9 mouse cellular contexts compared by ENCODE assay signal in the genomic region with DNA sequence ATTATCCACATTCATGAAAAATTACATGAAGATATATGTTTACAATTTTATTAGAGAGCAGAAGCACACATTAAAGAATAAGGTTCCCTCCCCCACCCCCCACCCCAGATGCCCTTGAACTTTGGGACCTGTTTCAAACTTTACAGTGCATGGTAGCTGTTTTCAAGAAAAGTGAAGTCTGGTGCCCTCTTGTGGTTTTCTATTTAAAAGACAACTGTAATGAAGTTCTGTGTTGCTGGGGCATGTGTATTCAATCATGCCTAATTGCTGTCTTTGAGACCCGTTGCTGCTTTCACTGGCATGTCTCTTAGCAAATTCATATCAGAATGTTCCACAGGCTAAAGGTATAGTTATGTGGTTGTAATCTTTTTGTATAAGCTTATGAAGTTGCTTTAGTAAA. TPM values are rescaled to one million over a fixed set of nuclear protein-coding genes. Genes with fewer than 3 reads are reported as not detected.
A peak's percentile ranks its signal among the peaks of the same experiment; 100 is the strongest.
DNase-seq lines count a peak whose midpoint lies in the region; ATAC-seq and TF ChIP-seq lines count a peak whose summit lies in the region.
"Had no signal": no experiment of that assay in that cellular context is flagged by ENCODE, and none has a peak within 500 bp of the region (broad histone marks: within the 10 kb centered on the region; RNA-seq: fewer than 3 reads in every experiment).

No protein-coding gene starts in this region.

- H3K4me2 ChIP-seq in heart, embryonic 11.5 days: no peak overlapping the region
- no peak overlapping the region for H3K4me2 ChIP-seq in kidney, embryonic 16.5 days (replicated peaks; ENCODE audit: low read depth, low read length)
- H3K4me2 ChIP-seq: stomach, embryonic 15.5 days had no signal

- H3K36me3 ChIP-seq in heart, embryonic 11.5 days (ENCODE audit: control insufficient read depth, insufficient read depth, low read length): no peaks in the 10 kb centered on the region
- H3K36me3 ChIP-seq in spleen, adult 2 months (ENCODE audit: control insufficient read depth, insufficient read depth, low read length): no peaks in the 10 kb centered on the region
- no peaks in the 10 kb centered on the region for H3K36me3 ChIP-seq in kidney, embryonic 16.5 days (ENCODE audit: insufficient read depth, low read length)
- H3K36me3 ChIP-seq: stomach, embryonic 15.5 days had no signal

- no peak for TF ChIP-seq POLR2A in spleen, adult 2 months (IDR thresholded peaks at IDR 0.05; ENCODE audit: low read depth, low read length)
- no peak for TF ChIP-seq POLR2A in cortical plate, adult 2 months (IDR thresholded peaks at IDR 0.05; ENCODE audit: extremely low read depth, insufficient read depth, low read length)

- 8% methylated on average over 1 of the region's 1 CpGs for WGBS in heart, embryonic 11.5 days (ENCODE audit: insufficient replicate concordance)
- WGBS in spleen, adult 2 months: 0% methylated on average over 1 of the region's 1 CpGs
- WGBS in kidney, embryonic 16.5 days: 0% methylated on average over 1 of the region's 1 CpGs

- H3K4me1 ChIP-seq in heart, embryonic 11.5 days (ENCODE audit: control insufficient read depth, insufficient read depth, low read length): no peaks in the 10 kb centered on the region
- H3K4me1 ChIP-seq in spleen, adult 2 months (ENCODE audit: control insufficient read depth, insufficient read depth, insufficient read length): no peaks in the 10 kb centered on the region
- H3K4me1 ChIP-seq in cortical plate, adult 2 months (ENCODE audit: control insufficient read depth, insufficient read depth, low read length): no peaks in the 10 kb centered on the region
- H3K4me1 ChIP-seq in kidney, embryonic 16.5 days (ENCODE audit: insufficient read depth, low read length): no peaks in the 10 kb centered on the region
- H3K4me1 ChIP-seq: stomach, embryonic 15.5 days had no signal

- no peak overlapping the region for H3K9ac ChIP-seq in heart, embryonic 11.5 days (ENCODE audit: low read depth, low read length)
- no peak overlapping the region for H3K9ac ChIP-seq in kidney, embryonic 16.5 days (replicated peaks; ENCODE audit: low read length)
- H3K9ac ChIP-seq: stomach, embryonic 15.5 days had no signal

- no peaks in the 10 kb centered on the region for H3K27me3 ChIP-seq in heart, embryonic 11.5 days (ENCODE audit: control insufficient read depth, insufficient read depth, low read length)
- H3K27me3 ChIP-seq in spleen, adult 2 months (ENCODE audit: control insufficient read depth, insufficient read depth, low read length): no peaks in the 10 kb centered on the region
- H3K27me3 ChIP-seq in kidney, embryonic 16.5 days (ENCODE audit: insufficient read depth, low read length): no peaks in the 10 kb centered on the region
- H3K27me3 ChIP-seq: stomach, embryonic 15.5 days had no signal

- H3K4me3 ChIP-seq in heart, embryonic 11.5 days (ENCODE audit: low read depth, low read length): no peak overlapping the region
- H3K4me3 ChIP-seq in spleen, adult 2 months (ENCODE audit: extremely low read depth, insufficient read depth, insufficient read length): no peak overlapping the region
- no peak overlapping the region for H3K4me3 ChIP-seq in cortical plate, adult 2 months (ENCODE audit: insufficient read depth, low read length)
- H3K4me3 ChIP-seq in kidney, embryonic 16.5 days (ENCODE audit: low read length): no peak overlapping the region
- H3K4me3 ChIP-seq: stomach, embryonic 15.5 days had no signal

- no peaks in the 10 kb centered on the region for H3K9me3 ChIP-seq in heart, embryonic 11.5 days (replicated peaks; ENCODE audit: control insufficient read depth, low read length)
- no peaks in the 10 kb centered on the region for H3K9me3 ChIP-seq in kidney, embryonic 16.5 days (ENCODE audit: low read length)
- H3K9me3 ChIP-seq: stomach, embryonic 15.5 days had no signal

- TF ChIP-seq CTCF in spleen, adult 2 months (IDR thresholded peaks at IDR 0.05; ENCODE audit: extremely low read depth, insufficient read depth, insufficient read length, insufficient replicate concordance): peak; percentile 13; the same call in 1 of the 2 replicates
- TF ChIP-seq CTCF in cortical plate, adult 2 months (IDR thresholded peaks at IDR 0.05; ENCODE audit: extremely low read depth, insufficient read depth, low read length): peak; percentile 22; the same call in 1 of the 2 replicates

- no peak for ATAC-seq in heart, embryonic 11.5 days (replicated peaks; ENCODE audit: insufficient number of reproducible peaks, low FRiP score, low TSS enrichment)
- peak; percentile 15; the same call in 1 of the 2 replicates for ATAC-seq in kidney, embryonic 16.5 days (ENCODE audit: low FRiP score, low TSS enrichment)

- H3K27ac ChIP-seq in heart, embryonic 11.5 days (ENCODE audit: low read depth, low read length): no peak overlapping the region
- no peak overlapping the region for H3K27ac ChIP-seq in spleen, adult 2 months (ENCODE audit: insufficient read depth, low read length)
- H3K27ac ChIP-seq in cortical plate, adult 2 months (ENCODE audit: insufficient read depth, low read length): no peak overlapping the region
- H3K27ac ChIP-seq in kidney, embryonic 16.5 days (ENCODE audit: low read length): no peak overlapping the region
- H3K27ac ChIP-seq: stomach, embryonic 15.5 days had no signal

- peak; percentile 79 for DNase-seq in heart, adult 11 months
- DNase-seq in spleen, adult 2 months (ENCODE audit: low read depth in 1 of 2, low spot score in 2 of 2): peak in 1 of 2 experiments; percentile 61
- DNase-seq in spleen, postnatal 14 days (ENCODE audit: low spot score in 2 of 2): no peak
- DNase-seq in retina, postnatal 7 days (ENCODE audit: low read depth, low spot score): peak; percentile 30
- DNase-seq in layer of hippocampus, postnatal 10 days (ENCODE audit: low spot score in 2 of 2): no peak

RNA-seq across cellular contexts. Expression of gene Rubcnl, which starts 25.3 kb away (rescaled TPM):
- polyA plus RNA-seq in heart, embryonic 11.5 days (2014; fragmentation: Nextera tagmentation; extraction: Ambion mirVana): 1.1 and 1.2 TPM in 2 replicates
- polyA plus RNA-seq in spleen, adult 2 months (2012; rRNA removed): 19.3 and 20.9 TPM in 2 replicates
- 1.6 and 1.9 TPM in 2 replicates for polyA plus RNA-seq in cortical plate, adult 2 months (2012; rRNA removed)
- polyA plus RNA-seq in kidney, embryonic 16.5 days (2015; fragmentation: Nextera tagmentation; extraction: Ambion mirVana): 0.34 and 0.58 TPM in 2 replicates
- total RNA-seq in layer of hippocampus, postnatal 10 days (2021): 1 to 10 TPM; 1.0 to 1.1 TPM

RNA-seq across cellular contexts. Expression of gene Lrch1, which starts 42.8 kb away (rescaled TPM):
- polyA plus RNA-seq in heart, embryonic 11.5 days (2014; fragmentation: Nextera tagmentation; extraction: Ambion mirVana): 10.0 and 11.1 TPM in 2 replicates
- polyA plus RNA-seq in spleen, adult 2 months (2012; rRNA removed): 11.5 and 15.7 TPM in 2 replicates
- 13.6 and 15.1 TPM in 2 replicates for polyA plus RNA-seq in cortical plate, adult 2 months (2012; rRNA removed)
- polyA plus RNA-seq in kidney, embryonic 16.5 days (2015; fragmentation: Nextera tagmentation; extraction: Ambion mirVana): 18.3 and 24.5 TPM in 2 replicates
- 10 to 100 TPM; 33.8 to 35.5 TPM for total RNA-seq in layer of hippocampus, postnatal 10 days (2021)

Comparison
In these comparisons a context has a peak if more than half of its experiments do, and no peak if none do; other contexts are left out.
1. DNase-seq: peak in heart, adult 11 months (single experiment) and retina, postnatal 7 days (single experiment); none in spleen, postnatal 14 days (0 of 2) and layer of hippocampus, postnatal 10 days (0 of 2).